Mouse (Mus musculus) inflammation-experienced regulatory T-cells, adult 6 months (primary cell): ENCODE measurements at regions not wholly inside any gene's neighbourhood (a gene's known extent, or its start where the extent isn't known, plus 50 kb on each side); places are given as distances from the start of the nearest gene placed in this dataset.

Experiments used
- ATAC-seq: one replicate; pipeline ENCODE4 v1.8.0; 2017

- ATAC-seq = peak; percentile 56
Observed at GRCm38 (mm10) chr8:128559004-128559662, 126.3 kb upstream of the Itgb1 start.

- no peak for ATAC-seq
Observed at GRCm38 (mm10) chr8:128560418-128560817, 125.0 kb upstream of the Itgb1 start.

GRCm38 (mm10) chr8:128561016-128561415 lies 124.4 kb upstream of the Itgb1 start:
- ATAC-seq = no peak

GRCm38 (mm10) chr8:128562625-128563024 lies 122.8 kb upstream of the Itgb1 start:
- ATAC-seq = no peak

GRCm38 (mm10) chr8:128563744-128564143 lies 121.7 kb upstream of the Itgb1 start:
- ATAC-seq = no peak

GRCm38 (mm10) chr8:128572291-128572690 lies 113.2 kb upstream of the Itgb1 start:
- ATAC-seq = no peak

- ATAC-seq = peak; percentile 35
Observed at GRCm38 (mm10) chr8:128594114-128594513, 91.3 kb upstream of the Itgb1 start.

GRCm38 (mm10) chr8:128594780-128595179 lies 90.7 kb upstream of the Itgb1 start:
- no peak for ATAC-seq

- no peak for ATAC-seq
Observed at GRCm38 (mm10) chr8:128605588-128605987, 79.9 kb upstream of the Itgb1 start.

- no peak for ATAC-seq
Observed at GRCm38 (mm10) chr8:128608876-128609275, 76.6 kb upstream of the Itgb1 start.

- ATAC-seq = no peak
Observed at GRCm38 (mm10) chr8:128612607-128613006, 72.8 kb upstream of the Itgb1 start.

GRCm38 (mm10) chr8:128617854-128618253 lies 67.6 kb upstream of the Itgb1 start:
- no peak for ATAC-seq

- no peak for ATAC-seq
Observed at GRCm38 (mm10) chr8:128619086-128619485, 66.4 kb upstream of the Itgb1 start.
